Mouse (Mus musculus) small intestine, adult 2 months (tissue): ENCODE data around the gene Gorasp1.

Experiments
- CTCF ChIP-seq: fragments of 200-500 bp; IDR thresholded peaks from 2 replicates; pipeline ENCODE4 v1.5.1; 2012; ENCODE audit warnings: low read depth, mild to moderate bottlenecking, control low read depth, inconsistent platforms, low read length, moderate library complexity, mixed read lengths; ENCODE audit not compliant: insufficient replicate concordance, insufficient read length; ENCODE audit errors: extremely low read depth
- POLR2A ChIP-seq: fragments of 200-500 bp; IDR thresholded peaks from 2 replicates; pipeline ENCODE4 v1.6.1; 2012; ENCODE audit warnings: low read depth, mild to moderate bottlenecking, control low read depth, inconsistent platforms, low read length, moderate library complexity

DNA sequence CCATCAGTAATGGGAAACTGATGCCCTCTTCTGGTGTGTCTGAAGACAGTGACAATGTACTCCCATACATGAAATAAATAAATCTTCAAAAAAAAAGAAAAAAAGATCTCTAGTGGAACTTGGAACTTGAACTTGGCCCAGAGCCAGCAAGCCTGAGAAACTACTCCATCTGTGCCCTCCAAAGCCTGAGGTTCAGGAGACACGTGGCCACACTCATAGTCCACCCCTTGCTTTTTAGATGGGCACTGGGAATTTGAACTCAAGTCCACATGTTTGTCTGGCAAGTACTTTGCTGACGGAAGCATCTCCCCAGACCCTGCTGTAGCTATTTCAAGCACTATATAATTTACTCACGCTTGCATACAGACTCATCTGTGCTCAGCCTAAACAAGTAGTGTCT, 27.8 kb upstream of the Gorasp1 start:
- TF ChIP-seq POLR2A (no peak), CTCF (no peak)
